Mouse (Mus musculus): ENCODE measurements at regions not wholly inside any gene's neighbourhood (a gene's known extent, or its start where the extent isn't known, plus 50 kb on each side); places are given as distances from the start of the nearest gene placed in this dataset.

GRCm38 (mm10) chr1:186456131-186456530, 249.7 kb downstream of the Tgfb2 start:
- no peak overlapping the region for H3K27ac ChIP-seq
- no peaks in the 10 kb centered on the region for H3K36me3 ChIP-seq (replicated peaks)
- 95% methylated on average over 3 of the region's 3 CpGs for WGBS
- H3K4me3 ChIP-seq = no peak overlapping the region
- H3K4me1 ChIP-seq = no peaks in the 10 kb centered on the region; the same call in 1 of the 2 replicates
- peaks cover 5% of the 10 kb centered on the region for H3K9me3 ChIP-seq
- DNase-seq (ENCODE audit: extremely low spot score, low spot score) = no peak
- no peaks in the 10 kb centered on the region for H3K27me3 ChIP-seq (ENCODE audit: poor library complexity, severe bottlenecking)

GRCm38 (mm10) chr1:186455177-186455660, 250.6 kb downstream of the Tgfb2 start:
- H3K27me3 ChIP-seq (ENCODE audit: poor library complexity, severe bottlenecking) = no peaks in the 10 kb centered on the region
- H3K4me3 ChIP-seq = no peak overlapping the region
- no peaks in the 10 kb centered on the region; the same call in 1 of the 2 replicates for H3K4me1 ChIP-seq
- no peak for DNase-seq (ENCODE audit: extremely low spot score, low spot score)
- 81% methylated on average over 7 of the region's 7 CpGs for WGBS
- no peaks in the 10 kb centered on the region for H3K36me3 ChIP-seq (replicated peaks)
- H3K27ac ChIP-seq = no peak overlapping the region
- H3K9me3 ChIP-seq = peaks cover 5% of the 10 kb centered on the region

- no peaks in the 10 kb centered on the region for H3K27me3 ChIP-seq (ENCODE audit: poor library complexity, severe bottlenecking)
- no peak overlapping the region for H3K27ac ChIP-seq
- DNase-seq (ENCODE audit: extremely low spot score, low spot score) = no peak
- no peaks in the 10 kb centered on the region for H3K36me3 ChIP-seq (replicated peaks)
- peaks cover 1% of the 10 kb centered on the region; the same call in 1 of the 2 replicates for H3K4me1 ChIP-seq
- H3K9me3 ChIP-seq = peaks cover 5% of the 10 kb centered on the region
- WGBS = 72% methylated on average over 4 of the region's 4 CpGs
- no peak overlapping the region for H3K4me3 ChIP-seq
Measured at GRCm38 (mm10) chr1:186454393-186455085, 251.2 kb downstream of the Tgfb2 start.

GRCm38 (mm10) chr1:186448841-186449650, 256.7 kb downstream of the Tgfb2 start:
- Histone ChIP-seq H3K36me3 (replicated peaks) (no peaks in the 10 kb centered on the region), H3K27ac (peak overlapping the region; percentile 56), H3K4me1 (peaks cover 17% of the 10 kb centered on the region), H3K27me3 (ENCODE audit: poor library complexity, severe bottlenecking) (no peaks in the 10 kb centered on the region), H3K4me3 (no peak overlapping the region), H3K9me3 (no peaks in the 10 kb centered on the region)
- 43% methylated on average over 16 of the region's 16 CpGs for WGBS
- DNase-seq (ENCODE audit: extremely low spot score, low spot score) = no peak

GRCm38 (mm10) chr1:186447521-186447920, 258.3 kb downstream of the Tgfb2 start:
- WGBS = 90% methylated on average over 1 of the region's 1 CpGs
- H3K4me3 ChIP-seq = no peak overlapping the region
- H3K4me1 ChIP-seq = peaks cover 17% of the 10 kb centered on the region
- H3K9me3 ChIP-seq = no peaks in the 10 kb centered on the region
- no peaks in the 10 kb centered on the region for H3K27me3 ChIP-seq (ENCODE audit: poor library complexity, severe bottlenecking)
- H3K27ac ChIP-seq = no peak overlapping the region
- H3K36me3 ChIP-seq (replicated peaks) = no peaks in the 10 kb centered on the region
- no peak for DNase-seq (ENCODE audit: extremely low spot score, low spot score)

GRCm38 (mm10) chr1:186444701-186445131, 261.1 kb downstream of the Tgfb2 start:
- DNase-seq (ENCODE audit: extremely low spot score, low spot score) = no peak
- no peak overlapping the region for H3K27ac ChIP-seq
- no peak overlapping the region for H3K4me3 ChIP-seq
- no peaks in the 10 kb centered on the region for H3K36me3 ChIP-seq (replicated peaks)
- peaks cover 17% of the 10 kb centered on the region for H3K4me1 ChIP-seq
- H3K27me3 ChIP-seq (ENCODE audit: poor library complexity, severe bottlenecking) = no peaks in the 10 kb centered on the region
- no peaks in the 10 kb centered on the region for H3K9me3 ChIP-seq
- 73% methylated on average over 5 of the region's 5 CpGs for WGBS

- WGBS = 92% methylated on average over 1 of the region's 1 CpGs
- Histone ChIP-seq H3K9me3 (no peaks in the 10 kb centered on the region), H3K27me3 (ENCODE audit: poor library complexity, severe bottlenecking) (no peaks in the 10 kb centered on the region), H3K4me3 (no peak overlapping the region), H3K36me3 (replicated peaks) (no peaks in the 10 kb centered on the region), H3K4me1 (peaks cover 6% of the 10 kb centered on the region; the same call in 1 of the 2 replicates), H3K27ac (no peak overlapping the region)
- no peak for DNase-seq (ENCODE audit: extremely low spot score, low spot score)
Measured at GRCm38 (mm10) chr1:186442160-186442559, 263.6 kb downstream of the Tgfb2 start.

- DNase-seq (ENCODE audit: extremely low spot score, low spot score) = no peak
Measured at GRCm38 (mm10) chr1:186435336-186435972, 270.3 kb downstream of the Tgfb2 start.

GRCm38 (mm10) chr1:186434782-186435181, 271.0 kb downstream of the Tgfb2 start:
- Histone ChIP-seq H3K9me3 (no peaks in the 10 kb centered on the region), H3K27me3 (ENCODE audit: poor library complexity, severe bottlenecking) (no peaks in the 10 kb centered on the region), H3K27ac (no peak overlapping the region), H3K36me3 (replicated peaks) (no peaks in the 10 kb centered on the region), H3K4me1 (peaks cover 33% of the 10 kb centered on the region), H3K4me3 (no peak overlapping the region)
- no peak for DNase-seq (ENCODE audit: extremely low spot score, low spot score)
- WGBS = 82% methylated on average over 9 of the region's 9 CpGs

More at GRCm38 (mm10) chr1:186435336-186435972, 270.3 kb downstream of the Tgfb2 start:
- H3K4me3 ChIP-seq = no peak overlapping the region
- no peaks in the 10 kb centered on the region for H3K36me3 ChIP-seq (replicated peaks)
- 57% methylated on average over 12 of the region's 12 CpGs for WGBS
- peaks cover 33% of the 10 kb centered on the region for H3K4me1 ChIP-seq
- no peak overlapping the region for H3K27ac ChIP-seq
- H3K27me3 ChIP-seq (ENCODE audit: poor library complexity, severe bottlenecking) = no peaks in the 10 kb centered on the region
- H3K9me3 ChIP-seq = no peaks in the 10 kb centered on the region

- H3K4me3 ChIP-seq = no peak overlapping the region
- no peaks in the 10 kb centered on the region for H3K9me3 ChIP-seq
- peaks cover 33% of the 10 kb centered on the region for H3K4me1 ChIP-seq
- H3K36me3 ChIP-seq (replicated peaks) = no peaks in the 10 kb centered on the region
- no peak for DNase-seq (ENCODE audit: extremely low spot score, low spot score)
- H3K27me3 ChIP-seq (ENCODE audit: poor library complexity, severe bottlenecking) = no peaks in the 10 kb centered on the region
- H3K27ac ChIP-seq = peak overlapping the region; percentile 60; the same call in 1 of the 2 replicates
- 54% methylated on average over 2 of the region's 2 CpGs for WGBS
Measured at GRCm38 (mm10) chr1:186434007-186434406, 271.8 kb downstream of the Tgfb2 start.

GRCm38 (mm10) chr1:186433169-186433665, 272.6 kb downstream of the Tgfb2 start:
- no peaks in the 10 kb centered on the region for H3K9me3 ChIP-seq
- no peak overlapping the region for H3K4me3 ChIP-seq
- WGBS = 83% methylated on average over 7 of the region's 7 CpGs
- peaks cover 33% of the 10 kb centered on the region for H3K4me1 ChIP-seq
- DNase-seq (ENCODE audit: extremely low spot score, low spot score) = no peak
- no peaks in the 10 kb centered on the region for H3K36me3 ChIP-seq (replicated peaks)
- peak overlapping the region; percentile 40; the same call in 1 of the 2 replicates for H3K27ac ChIP-seq
- H3K27me3 ChIP-seq (ENCODE audit: poor library complexity, severe bottlenecking) = no peaks in the 10 kb centered on the region

GRCm38 (mm10) chr1:186425421-186425820, 280.4 kb downstream of the Tgfb2 start:
- no peak overlapping the region; the same call in 1 of the 2 replicates for H3K27ac ChIP-seq
- H3K36me3 ChIP-seq (replicated peaks) = no peaks in the 10 kb centered on the region
- 0 out of 2 replicates have a peak, but pooled peaks cover 5% of the 10 kb centered on the region for H3K4me1 ChIP-seq
- WGBS = 88% methylated on average over 6 of the region's 6 CpGs
- DNase-seq (ENCODE audit: extremely low spot score, low spot score) = no peak
- no peak overlapping the region for H3K4me3 ChIP-seq
- no peaks in the 10 kb centered on the region for H3K9me3 ChIP-seq
- no peaks in the 10 kb centered on the region for H3K27me3 ChIP-seq (ENCODE audit: poor library complexity, severe bottlenecking)
